Mouse (Mus musculus) adipose tissue, adult 10 weeks (tissue): ENCODE results near the gene Krt6b. TPM values are rescaled to one million over a fixed set of nuclear protein-coding genes. Genes with fewer than 3 reads are reported as not detected.

ENCODE experiments used
- polyA plus RNA-seq: library from polyadenylated mRNA; stranded (reverse); fragments of 350-450 nt; fragmentation: Illumina TruSeq; extraction: RNeasy Lipid Tissue Mini Kit (QIAGEN cat#74804); gene quantifications from one replicate; pipeline ENCODE4 v1.2.3, GENCODE M21; 2014; ENCODE audit warnings: low read depth, low replicate concordance

Gene Krt6b
- not detected for polyA plus RNA-seq

DNA sequence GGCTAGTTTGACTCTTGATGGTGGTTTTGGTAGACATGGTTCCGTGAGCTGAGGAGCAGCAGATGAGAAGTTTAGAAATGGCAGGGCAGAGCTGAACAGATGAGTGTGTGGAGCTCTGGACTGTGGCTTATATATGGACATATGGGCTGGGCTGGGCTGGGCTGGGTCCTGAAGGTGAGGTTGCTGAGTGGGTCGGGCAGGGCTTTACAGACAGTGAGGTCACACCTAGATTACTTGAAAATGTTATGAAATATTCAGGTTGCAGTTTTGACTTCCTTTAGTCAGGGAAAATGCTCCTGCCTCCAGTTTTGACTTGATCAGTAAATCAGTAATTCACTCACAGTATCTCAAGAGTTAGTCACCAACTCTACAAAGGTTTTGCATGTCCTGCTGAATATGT is at the start of gene Krt6b:
Gene Krt6b (minus strand): TSS at position 101 of the 400 bp plus-strand sequence.

DNA sequence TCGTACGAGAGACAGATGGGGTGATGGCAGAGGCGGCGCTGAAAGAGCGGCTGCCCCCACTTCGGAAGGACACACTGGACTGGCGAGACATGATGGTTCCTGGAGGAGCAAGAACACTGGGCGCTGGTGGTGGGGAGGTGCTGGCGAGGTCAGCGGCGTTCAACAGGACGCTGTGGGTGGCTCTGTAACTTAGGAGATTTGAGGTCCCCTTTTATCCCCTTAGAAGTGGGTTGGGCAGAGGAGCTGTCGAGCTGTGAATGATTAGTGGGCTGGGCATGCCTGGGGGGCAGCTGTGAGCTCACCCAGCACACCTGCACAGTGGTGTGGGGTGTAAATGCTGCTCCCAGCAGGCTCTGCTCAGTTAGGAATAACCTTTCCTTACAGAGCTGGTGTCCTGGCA is 32.6 kb upstream of the Krt6b start, which contains the start of gene Krt5:
Gene Krt5 (minus strand): TSS at position 179 of the 400 bp plus-strand sequence.

GRCm38 (mm10) chr15:101694207-101694606 is 14.1 kb upstream of the Krt6b start, which contains the start of gene Krt6a:
Gene Krt6a, minus strand, starts transcription at chr15:101694307.

DNA sequence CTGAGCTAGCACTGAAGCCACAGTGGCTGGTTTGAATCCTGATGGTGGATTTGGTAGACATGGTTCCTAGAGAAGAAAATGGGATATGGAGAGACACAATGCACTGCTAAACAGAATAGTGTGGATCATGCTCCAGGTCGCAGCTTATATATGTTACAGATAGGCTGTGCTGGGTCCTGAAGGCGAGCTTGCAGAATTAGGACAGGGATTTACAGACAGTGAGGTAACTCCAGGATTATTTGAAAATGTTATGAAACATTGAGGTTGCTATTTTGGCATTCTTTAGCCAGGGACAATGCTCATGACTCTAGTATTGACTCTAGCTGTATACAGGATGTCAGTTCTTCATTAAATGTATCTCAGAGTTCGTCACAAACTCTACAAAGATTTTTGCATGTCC is 32.8 kb downstream of the Krt6b start, which contains the start of gene Gm5478:
Gene Gm5478 (minus strand): TSS at position 101 of the 400 bp plus-strand sequence.

DNA sequence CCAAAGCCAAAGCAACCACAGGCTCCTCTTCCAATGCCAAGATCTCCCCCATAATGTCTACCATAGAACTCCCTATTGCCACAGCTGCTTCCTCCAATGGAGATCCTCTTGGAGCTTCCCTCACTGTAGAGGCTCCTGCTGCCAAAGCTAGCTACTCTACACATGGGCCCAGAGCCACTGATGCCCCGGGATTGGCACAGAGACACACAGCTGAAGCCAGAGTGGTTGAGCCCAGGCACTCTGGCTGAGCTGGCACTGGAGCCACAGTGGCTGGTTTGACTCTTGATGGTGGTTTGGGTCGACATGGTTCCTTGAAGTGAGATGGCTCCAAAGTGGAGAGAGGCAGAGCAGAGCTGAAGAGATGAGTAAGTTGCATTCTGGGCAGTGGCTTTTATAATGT is 52.2 kb downstream of the Krt6b start, which contains the start of gene Gm5414:
Gene Gm5414 (minus strand): TSS at position 305 of the 400 bp plus-strand sequence.

Other genes with a start within 250 kb of the Krt6b start
- gene Krt87, start 241.5 kb downstream of the Krt6b start, polyA plus RNA-seq = not detected
- gene Krt88, start 232.5 kb downstream of the Krt6b start, polyA plus RNA-seq = 3.5 TPM
- gene Krt81, start 216.5 kb downstream of the Krt6b start, polyA plus RNA-seq = not detected
- gene Krt86, start 206.8 kb downstream of the Krt6b start, polyA plus RNA-seq = not detected
- not detected for gene Krt83, start 188.8 kb downstream of the Krt6b start, polyA plus RNA-seq
- not detected for gene Gm49425, start 163.0 kb downstream of the Krt6b start, polyA plus RNA-seq
- gene Krt84, start 147.5 kb downstream of the Krt6b start, polyA plus RNA-seq = not detected
- not detected for gene Krt82, start 129.6 kb downstream of the Krt6b start, polyA plus RNA-seq
- gene Krt90, start 117.3 kb downstream of the Krt6b start, polyA plus RNA-seq = not detected
- gene Krt75, start 106.4 kb downstream of the Krt6b start, polyA plus RNA-seq = not detected
- not detected for gene Gm5414, start 52.1 kb downstream of the Krt6b start, polyA plus RNA-seq
- gene Gm5478, start 32.9 kb downstream of the Krt6b start, polyA plus RNA-seq = not detected
- gene Krt6a, start 14.0 kb upstream of the Krt6b start, polyA plus RNA-seq = not detected
- 39.6 TPM for gene Krt5, start 32.6 kb upstream of the Krt6b start, polyA plus RNA-seq
- not detected for gene Krt71, start 62.8 kb upstream of the Krt6b start, polyA plus RNA-seq
- not detected for gene Krt72, start 106.2 kb upstream of the Krt6b start, polyA plus RNA-seq
- not detected for gene Krt73, start 122.1 kb upstream of the Krt6b start, polyA plus RNA-seq
- not detected for gene Krt2, start 137.9 kb upstream of the Krt6b start, polyA plus RNA-seq
- not detected for gene Krt1, start 170.5 kb upstream of the Krt6b start, polyA plus RNA-seq
- gene Krt77, start 189.4 kb upstream of the Krt6b start, polyA plus RNA-seq = not detected
- gene Krt76, start 212.6 kb upstream of the Krt6b start, polyA plus RNA-seq = not detected
- gene Krt4, start 244.4 kb upstream of the Krt6b start, polyA plus RNA-seq = not detected